Mouse (Mus musculus) lung, postnatal 0 days (tissue): Measurements from ENCODE around the gene Knstrn. TPM values are rescaled to one million over a fixed set of nuclear protein-coding genes. Genes with fewer than 3 reads are reported as not detected.

Experiments used
- ATAC-seq: fragments of 200-750 bp; cut with Nextera tagmentation; 2 replicates; pipeline ENCODE4 v1.8.0; 2017; ENCODE audit warnings: moderate library complexity
- DNase-seq: peaks from one replicate; pipeline ENCODE4 v3.0.0-alpha.2; 2016; ENCODE audit warnings: low spot score
- H3K27ac ChIP-seq: fragments of 300-500 bp; sonication (generic); 2 replicates; pipeline ENCODE4 v1.5.1; 2014; ENCODE audit warnings: antibody characterized with exemption, mild to moderate bottlenecking, low read length, mixed read lengths
- H3K27me3 ChIP-seq: fragments of 300-500 bp; sonication (generic); replicated peaks from 2 replicates; pipeline ENCODE4 v1.6.1; 2014; ENCODE audit warnings: low read length, mixed read lengths; ENCODE audit not compliant: insufficient read depth
- H3K36me3 ChIP-seq: fragments of 300-500 bp; sonication (generic); 2 replicates; pipeline ENCODE4 v1.6.1; 2014; ENCODE audit warnings: low read length, mixed read lengths; ENCODE audit not compliant: insufficient read depth
- H3K4me1 ChIP-seq: fragments of 300-500 bp; sonication (generic); 2 replicates; pipeline ENCODE4 v1.6.1; 2014; ENCODE audit warnings: antibody characterized with exemption, low read depth, low read length, mixed read lengths; ENCODE audit not compliant: insufficient read depth
- H3K4me2 ChIP-seq: fragments of 300-500 bp; sonication (generic); replicated peaks from 2 replicates; pipeline ENCODE4 v1.6.1; 2014; ENCODE audit warnings: low read depth, mild to moderate bottlenecking, low read length, moderate library complexity, mixed read lengths
- H3K4me3 ChIP-seq: fragments of 300-500 bp; sonication (generic); 2 replicates; pipeline ENCODE4 v1.5.1; 2014; ENCODE audit warnings: low read depth, low read length
- H3K9ac ChIP-seq: fragments of 300-500 bp; sonication (generic); replicated peaks from 2 replicates; pipeline ENCODE4 v1.6.1; 2014; ENCODE audit warnings: low read depth, mild to moderate bottlenecking
- H3K9me3 ChIP-seq: fragments of 300-500 bp; sonication (generic); 2 replicates; pipeline ENCODE4 v1.6.1; 2016; ENCODE audit warnings: low read length, mixed read lengths
- CTCF ChIP-seq: IDR thresholded peaks from 2 replicates; pipeline ENCODE4 v1.5.1; 2016; ENCODE audit warnings: antibody characterized with exemption, mild to moderate bottlenecking
- EP300 ChIP-seq: IDR thresholded peaks from 2 replicates; pipeline ENCODE4 v1.6.1; 2016; ENCODE audit warnings: antibody characterized with exemption, mild to moderate bottlenecking, control low read depth
- WGBS: fragments of 180-500 bp; shearing (Covaris S2); extraction: QIAGEN DNeasy Blood & Tissue Kit; methylation state at CpG from one replicate; pipeline ENCODE4 v1.1.7; 2014; 5-methylcytosine and 5-hydroxymethylcytosine counted together
- polyA plus RNA-seq: library from polyadenylated mRNA; unstranded; fragments of >200 nt; fragmentation: Nextera tagmentation; extraction: Ambion mirVana; gene quantifications from 2 replicates; pipeline ENCODE4 v1.2.1, GENCODE M21; 2015

The Knstrn gene
- polyA plus RNA-seq, 1 experiment from 2014 or later, result 4.9 TPM

DNA sequence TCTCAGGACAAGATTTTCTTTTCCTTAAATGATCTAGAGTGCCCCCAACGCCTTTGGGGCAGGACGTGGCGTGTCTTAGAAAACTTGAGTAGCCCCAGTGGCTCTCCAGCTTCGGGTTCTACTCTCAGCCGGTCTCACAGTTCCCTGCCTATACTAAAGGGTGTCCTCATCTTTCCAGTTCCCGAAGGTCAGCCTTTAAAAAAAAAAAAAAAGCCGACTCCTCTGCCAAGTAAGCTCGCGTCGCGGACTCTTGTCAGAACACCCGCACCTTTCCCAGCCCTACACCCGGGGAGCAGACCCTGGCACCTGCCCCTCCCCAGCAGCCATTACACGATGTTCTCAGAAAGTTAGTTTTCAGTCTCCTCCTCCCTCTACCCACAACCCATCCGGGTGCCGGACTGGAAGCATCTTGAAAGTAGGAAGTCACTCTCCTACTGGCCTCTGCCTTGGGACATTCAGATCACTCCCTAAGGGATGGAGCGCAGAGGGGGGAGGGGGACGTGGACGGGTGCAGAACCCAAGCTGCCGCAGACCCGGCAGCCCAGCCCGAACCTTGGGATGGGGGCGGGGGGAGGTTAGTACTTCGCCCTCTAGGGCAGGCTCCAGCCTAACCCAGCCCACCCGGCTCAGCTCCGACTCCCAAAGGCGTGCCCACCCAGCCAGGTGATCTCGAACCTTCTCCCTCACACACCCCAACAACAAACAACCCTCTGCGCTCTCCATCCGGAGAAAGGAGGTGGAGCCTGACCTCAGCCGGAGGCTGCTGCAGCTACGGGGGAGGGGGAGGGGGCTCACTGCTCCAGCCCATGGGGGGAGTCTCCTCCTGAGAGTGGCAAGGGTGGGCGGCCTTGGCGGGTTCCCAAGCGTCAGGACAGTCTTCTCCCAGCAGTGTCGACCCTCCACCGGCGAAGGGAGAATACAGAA lies 82.4 kb downstream of the Knstrn start:
- Histone ChIP-seq H3K4me3 (peak overlapping the region; percentile 37), H3K4me2 (peak overlapping the region; percentile 79), H3K27ac (no peak overlapping the region), H3K4me1 (peaks cover 11% of the 10 kb centered on the region; the same call in 1 of the 2 replicates), H3K9me3 (no peaks in the 10 kb centered on the region), H3K36me3 (no peaks in the 10 kb centered on the region), H3K27me3 (peaks cover 25% of the 10 kb centered on the region), H3K9ac (0 out of 2 replicates have a peak overlapping the region, but pooled peaks have one; percentile 12)
- DNase-seq, result peak; percentile 43
- ATAC-seq, result no peak
- WGBS, result 3% methylated on average over 31 of the region's 38 CpGs
- TF ChIP-seq CTCF (no peak), EP300 (no peak)

DNA sequence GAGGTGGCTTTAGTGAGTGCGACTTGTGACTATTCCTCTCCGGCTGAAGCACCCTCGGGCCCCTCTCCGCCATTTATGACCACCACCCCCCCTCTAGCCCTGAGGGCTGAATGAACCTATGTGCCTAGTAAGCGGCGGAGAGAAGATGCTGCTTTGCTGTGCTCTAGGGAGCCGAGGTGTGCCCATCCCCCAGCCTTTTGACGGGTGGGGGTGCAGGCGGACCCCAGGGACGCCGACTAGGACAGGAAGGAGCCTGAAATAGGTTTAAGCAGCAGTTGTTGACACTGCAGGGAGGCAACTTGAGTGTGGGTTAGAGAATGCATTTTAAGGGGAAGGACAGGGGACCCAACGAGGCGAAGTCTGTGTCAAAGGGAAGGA lies 83.1 kb downstream of the Knstrn start:
- H3K4me3 ChIP-seq, result peak overlapping the region; percentile 37
- WGBS, result 0% methylated on average over 13 of the region's 13 CpGs
- H3K27me3 ChIP-seq, result peaks cover 25% of the 10 kb centered on the region
- ATAC-seq (no peak), DNase-seq (no peak)
- H3K27ac ChIP-seq, result no peak overlapping the region
- H3K4me2 ChIP-seq, result peak overlapping the region; percentile 79
- no peak for TF ChIP-seq CTCF
- TF ChIP-seq EP300, result no peak
- H3K4me1 ChIP-seq, result peaks cover 11% of the 10 kb centered on the region; the same call in 1 of the 2 replicates
- H3K36me3 ChIP-seq, result no peaks in the 10 kb centered on the region
- 0 out of 2 replicates have a peak overlapping the region, but pooled peaks have one; percentile 12 for H3K9ac ChIP-seq
- no peaks in the 10 kb centered on the region for H3K9me3 ChIP-seq

DNA sequence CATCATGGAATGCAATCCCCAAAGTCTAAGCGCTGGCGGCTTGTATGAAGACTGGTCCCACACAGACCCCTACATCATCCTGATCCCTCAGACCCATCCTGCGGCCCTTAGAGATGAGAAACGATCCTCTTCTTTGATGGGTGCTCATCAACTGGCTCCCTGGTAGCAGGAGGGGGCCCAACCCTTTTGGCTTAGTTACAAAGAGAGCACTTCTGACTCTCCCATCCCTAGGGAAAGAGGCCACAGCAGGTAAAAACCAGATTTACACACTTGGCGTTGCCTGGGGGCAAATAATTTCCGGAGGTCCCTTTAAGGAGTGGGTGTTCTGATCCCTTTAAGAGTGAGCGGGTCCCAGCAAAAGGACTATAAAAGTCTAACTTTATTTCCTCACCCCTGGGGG lies 83.6 kb downstream of the Knstrn start:
- peaks cover 22% of the 10 kb centered on the region for H3K27me3 ChIP-seq
- DNase-seq (no peak), ATAC-seq (no peak)
- peaks cover 11% of the 10 kb centered on the region; the same call in 1 of the 2 replicates for H3K4me1 ChIP-seq
- H3K36me3 ChIP-seq, result no peaks in the 10 kb centered on the region
- peak overlapping the region; percentile 79; the same call in 1 of the 2 replicates for H3K4me2 ChIP-seq
- WGBS, result 3% methylated on average over 7 of the region's 7 CpGs
- H3K4me3 ChIP-seq, result no peak overlapping the region
- no peaks in the 10 kb centered on the region for H3K9me3 ChIP-seq
- TF ChIP-seq EP300 (no peak), CTCF (no peak)
- no peak overlapping the region for H3K27ac ChIP-seq
- no peak overlapping the region for H3K9ac ChIP-seq

- Histone ChIP-seq H3K4me3 (no peak overlapping the region), H3K9ac (no peak overlapping the region)
Observed at GRCm38 (mm10) chr2:118897808-118898207, 84.0 kb downstream of the Knstrn start.

DNA sequence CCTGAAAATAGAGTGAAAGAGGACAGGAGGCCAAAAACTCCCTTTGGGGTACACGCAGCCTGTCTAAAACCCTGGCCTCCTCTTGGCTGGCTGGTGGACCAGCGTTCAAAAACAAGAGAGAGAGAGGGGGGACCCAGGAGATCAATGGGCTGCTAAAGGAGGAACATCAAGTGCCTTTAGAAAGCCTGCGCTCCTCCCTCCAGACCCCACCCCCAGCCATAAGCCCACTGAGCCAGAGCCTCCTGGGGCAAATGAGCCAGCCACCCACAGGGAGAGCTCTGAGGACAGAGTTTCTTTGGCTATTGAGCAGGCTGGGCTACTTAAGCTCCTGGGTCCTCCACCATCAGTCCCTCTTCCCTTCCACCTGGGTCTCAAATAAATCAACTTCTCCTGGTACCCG lies 85.0 kb downstream of the Knstrn start:
- Histone ChIP-seq H3K27me3 (peaks cover 19% of the 10 kb centered on the region), H3K36me3 (no peaks in the 10 kb centered on the region), H3K4me1 (peaks cover 17% of the 10 kb centered on the region; the same call in 1 of the 2 replicates), H3K4me2 (no peak overlapping the region), H3K9me3 (no peaks in the 10 kb centered on the region), H3K27ac (no peak overlapping the region), H3K9ac (no peak overlapping the region), H3K4me3 (no peak overlapping the region)
- DNase-seq (no peak), ATAC-seq (no peak)
- 9% methylated on average over 3 of the region's 4 CpGs for WGBS
- TF ChIP-seq CTCF, result no peak
- TF ChIP-seq EP300, result no peak

More at GRCm38 (mm10) chr2:118897808-118898207, 84.0 kb downstream of the Knstrn start:
- H3K27ac ChIP-seq, result no peak overlapping the region
- WGBS, result 3% methylated on average over 11 of the region's 11 CpGs
- peaks cover 11% of the 10 kb centered on the region; the same call in 1 of the 2 replicates for H3K4me1 ChIP-seq
- ATAC-seq (no peak), DNase-seq (no peak)
- TF ChIP-seq EP300, result no peak
- no peak for TF ChIP-seq CTCF
- H3K9me3 ChIP-seq, result no peaks in the 10 kb centered on the region
- no peak overlapping the region for H3K4me2 ChIP-seq
- no peaks in the 10 kb centered on the region for H3K36me3 ChIP-seq
- peaks cover 19% of the 10 kb centered on the region for H3K27me3 ChIP-seq

DNA sequence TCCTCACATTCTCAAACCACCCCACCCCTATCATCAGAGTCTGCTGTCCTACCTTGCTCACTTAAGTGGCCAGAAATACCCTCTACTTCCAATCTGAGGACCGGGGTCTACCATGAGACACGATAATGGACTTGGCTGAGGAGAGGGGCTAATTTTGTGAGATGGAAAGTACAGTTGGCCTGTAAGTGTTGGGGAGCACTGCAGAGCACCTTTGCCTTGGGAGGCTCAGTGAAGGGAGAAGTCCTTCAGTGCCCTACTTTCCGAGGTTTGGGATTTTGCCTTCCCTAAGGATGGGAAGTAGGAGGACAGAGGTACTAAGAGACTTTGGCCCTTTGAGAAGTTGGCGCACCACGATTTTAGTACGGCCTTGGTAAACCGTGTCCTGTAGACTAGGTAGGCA lies 85.5 kb downstream of the Knstrn start:
- H3K36me3 ChIP-seq, result no peaks in the 10 kb centered on the region
- peaks cover 17% of the 10 kb centered on the region; the same call in 1 of the 2 replicates for H3K4me1 ChIP-seq
- WGBS, result 22% methylated on average over 7 of the region's 7 CpGs
- H3K4me3 ChIP-seq, result no peak overlapping the region
- no peaks in the 10 kb centered on the region for H3K9me3 ChIP-seq
- DNase-seq, result no peak
- no peak overlapping the region for H3K27ac ChIP-seq
- no peak overlapping the region for H3K4me2 ChIP-seq
- TF ChIP-seq CTCF (no peak), EP300 (no peak)
- H3K27me3 ChIP-seq, result peaks cover 19% of the 10 kb centered on the region
- H3K9ac ChIP-seq, result no peak overlapping the region
- no peak for ATAC-seq
